Mouse (Mus musculus): ENCODE results near the gene Enox1.

The Enox1 gene

DNA sequence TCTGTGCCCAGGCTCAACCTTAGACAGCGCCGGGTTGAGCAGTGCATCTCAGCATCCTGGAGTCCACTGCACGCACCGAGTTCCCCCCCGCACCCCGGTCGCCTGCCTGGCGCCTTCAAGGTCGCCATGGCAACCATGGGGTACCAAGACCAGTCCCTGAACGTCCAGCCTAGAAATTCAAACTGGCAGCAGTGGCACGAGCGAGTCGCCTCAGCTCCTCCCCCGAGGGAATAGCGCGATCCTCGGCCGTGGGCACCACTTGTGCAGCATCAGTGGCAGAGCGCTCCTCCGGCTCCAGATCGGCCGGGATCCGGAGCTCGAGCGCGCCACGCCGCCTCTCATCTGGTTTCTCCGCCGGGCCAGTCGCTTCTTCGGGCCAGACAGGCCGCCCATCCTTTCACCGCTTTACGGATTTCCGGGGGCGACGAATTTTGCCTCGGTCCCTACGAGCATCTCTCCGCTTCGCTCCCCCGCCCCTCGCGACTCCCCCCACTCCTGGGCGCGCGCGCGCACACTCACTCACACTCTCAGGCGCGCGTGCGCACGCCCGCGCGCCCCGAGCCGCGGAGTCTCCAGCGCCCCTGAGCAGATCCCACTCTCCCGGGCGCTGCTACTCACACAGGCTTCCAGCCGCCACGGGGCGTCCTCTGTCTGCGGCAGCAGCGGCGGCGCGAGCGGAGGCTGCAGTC lies at the start of gene Enox1:
Gene Enox1, plus strand, starts transcription at position 542 of the 689 bp plus-strand sequence.
- TF ChIP-seq GATA4 (IDR thresholded peaks at IDR 0.05; ENCODE audit: insufficient replicate concordance, low read length): no peak

DNA sequence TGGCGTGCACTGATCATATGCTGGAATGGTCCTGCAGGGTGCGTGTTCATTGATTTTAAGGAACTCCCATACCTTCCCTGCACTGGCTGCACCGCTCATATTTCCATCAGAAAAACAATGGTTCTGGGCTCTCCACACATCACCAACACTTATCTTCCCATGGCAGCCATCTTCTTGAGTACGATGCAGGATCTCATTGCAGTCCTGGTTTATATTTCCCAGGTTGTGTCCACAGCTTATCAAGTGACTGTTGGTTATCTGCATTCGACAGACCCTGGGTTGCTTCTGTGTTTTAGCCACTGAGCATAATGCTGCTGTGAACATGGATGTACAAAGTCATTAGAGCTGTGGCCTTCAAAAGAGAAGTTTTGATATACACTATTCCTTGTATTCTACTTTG lies 26.0 kb upstream of the Enox1 start:
- TF ChIP-seq GATA4 (IDR thresholded peaks at IDR 0.05; ENCODE audit: insufficient replicate concordance, low read length): no peak

DNA sequence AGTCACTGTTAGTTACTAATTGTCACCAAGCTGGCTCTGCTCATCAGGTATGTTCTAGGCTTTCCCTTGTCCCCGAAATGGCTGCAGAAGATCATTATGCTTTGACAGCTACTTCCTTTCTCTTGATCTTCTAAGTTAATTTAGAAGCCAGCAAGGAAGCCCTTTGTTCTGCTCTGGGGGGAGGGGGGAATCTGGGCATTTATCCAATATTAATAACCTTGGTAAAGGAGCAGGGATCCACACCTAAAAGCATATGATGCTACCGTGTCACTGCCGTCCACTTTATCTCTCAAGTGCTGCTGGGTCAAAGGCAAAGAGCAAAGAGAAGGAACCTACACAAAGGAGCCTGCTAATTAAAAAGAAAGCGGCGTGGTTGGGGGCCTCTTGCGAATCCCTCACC lies 19.6 kb upstream of the Enox1 start:
- no peak for TF ChIP-seq GATA4 (IDR thresholded peaks at IDR 0.05; ENCODE audit: insufficient replicate concordance, low read length)

DNA sequence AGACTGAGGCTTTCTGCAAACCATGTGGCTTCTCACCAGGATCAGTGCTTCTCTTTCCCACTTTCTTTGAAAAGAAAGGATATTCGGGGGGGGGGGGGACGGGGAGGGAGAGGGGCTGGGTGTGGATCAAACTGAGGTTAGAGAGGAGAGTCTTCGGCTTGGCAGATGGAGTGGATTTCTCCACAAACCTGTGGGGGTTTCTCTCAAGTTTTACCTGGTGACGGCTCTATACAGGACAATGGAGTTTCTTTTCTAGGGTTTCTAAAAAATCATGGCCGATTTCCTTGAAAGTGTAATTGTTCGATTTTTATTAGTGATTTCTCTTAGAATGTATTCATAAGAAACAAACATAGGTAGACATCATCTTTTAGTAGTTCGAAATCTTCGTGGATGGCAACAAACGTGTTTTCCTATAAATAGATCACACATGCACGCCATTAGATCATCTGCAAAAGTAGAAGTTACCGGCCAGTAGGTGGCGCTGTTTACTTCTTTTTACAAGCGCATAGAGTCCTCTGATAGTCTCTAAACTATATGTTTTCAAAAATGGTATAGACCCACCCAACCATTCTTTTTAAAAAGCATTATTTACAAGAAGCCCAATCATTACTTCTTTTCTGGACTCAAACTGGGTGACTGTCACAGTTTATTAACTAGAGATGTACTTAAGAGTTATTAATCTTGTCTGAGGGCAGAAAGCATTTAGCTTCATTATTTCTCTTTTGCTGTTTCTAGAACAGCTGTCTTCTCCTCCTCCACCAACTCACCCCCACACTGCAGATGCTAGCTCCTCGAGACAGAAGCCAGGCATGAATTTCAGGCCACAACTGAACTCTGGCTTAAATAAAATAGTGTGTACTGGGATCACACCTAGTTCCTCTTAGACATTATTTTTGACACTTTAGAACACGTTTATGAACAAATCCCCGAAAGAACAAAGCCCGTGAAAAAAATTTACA lies 15.0 kb upstream of the Enox1 start:
- no peak for TF ChIP-seq GATA4 (IDR thresholded peaks at IDR 0.05; ENCODE audit: insufficient replicate concordance, low read length)

DNA sequence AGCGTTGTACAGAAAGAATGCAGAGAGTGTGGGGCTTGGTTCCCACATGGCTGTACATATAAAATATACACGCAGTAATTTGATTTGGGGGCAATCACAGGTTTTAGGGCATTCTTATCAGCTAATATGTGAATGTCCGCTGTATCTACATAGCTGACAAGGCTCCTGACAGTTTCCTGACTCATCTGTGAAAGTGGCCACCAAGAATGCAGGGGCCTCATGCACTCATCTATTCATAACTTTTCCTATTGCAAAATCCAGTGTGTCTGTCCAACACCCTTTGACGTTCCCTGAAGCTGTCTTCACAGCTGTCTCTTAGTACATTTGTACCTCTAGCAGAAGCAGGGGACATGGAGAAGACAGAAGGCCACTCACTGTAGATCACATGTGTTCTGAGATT lies 11.5 kb upstream of the Enox1 start:
- TF ChIP-seq GATA4 (IDR thresholded peaks at IDR 0.05; ENCODE audit: insufficient replicate concordance, low read length): no peak

DNA sequence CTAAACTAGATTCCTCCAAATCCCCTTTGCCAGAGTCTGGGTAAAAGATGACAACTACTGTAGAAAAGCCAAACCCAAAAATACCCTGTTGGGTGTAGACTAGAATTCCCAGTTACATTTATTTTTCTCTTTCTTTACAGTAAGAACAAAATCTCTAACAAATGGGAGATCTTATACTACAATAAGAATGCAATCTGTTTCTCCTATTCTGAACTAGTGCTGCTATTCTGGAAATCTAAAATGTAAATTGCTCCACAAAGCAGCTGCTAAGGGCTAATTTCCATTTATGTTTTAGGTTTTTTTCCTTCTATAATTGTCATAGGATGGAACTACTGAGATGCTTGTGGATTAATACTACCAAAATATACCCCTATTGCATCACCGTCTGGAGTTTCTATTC lies 8.9 kb upstream of the Enox1 start:
- TF ChIP-seq GATA4 (IDR thresholded peaks at IDR 0.05; ENCODE audit: insufficient replicate concordance, low read length): no peak

DNA sequence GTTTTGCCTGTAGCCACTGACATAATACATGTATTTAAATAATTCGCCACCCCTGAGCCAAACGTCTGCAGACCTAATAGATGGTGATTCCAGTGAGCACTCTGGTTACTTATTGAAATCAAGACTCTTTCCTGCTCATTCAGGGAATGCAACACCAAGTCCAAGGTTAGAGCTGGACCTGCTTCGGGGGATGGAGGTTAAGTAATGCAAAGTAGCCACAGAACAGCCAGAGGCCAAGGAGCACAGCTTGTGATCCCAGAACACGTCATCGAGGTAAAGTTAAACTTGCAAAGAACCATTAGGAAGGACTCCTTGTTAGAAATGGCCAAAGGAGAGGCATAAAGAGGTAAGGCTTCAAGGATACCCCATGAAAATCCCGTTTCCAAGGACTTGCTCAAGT lies 6.0 kb upstream of the Enox1 start:
- no peak for TF ChIP-seq GATA4 (IDR thresholded peaks at IDR 0.05; ENCODE audit: insufficient replicate concordance, low read length)

DNA sequence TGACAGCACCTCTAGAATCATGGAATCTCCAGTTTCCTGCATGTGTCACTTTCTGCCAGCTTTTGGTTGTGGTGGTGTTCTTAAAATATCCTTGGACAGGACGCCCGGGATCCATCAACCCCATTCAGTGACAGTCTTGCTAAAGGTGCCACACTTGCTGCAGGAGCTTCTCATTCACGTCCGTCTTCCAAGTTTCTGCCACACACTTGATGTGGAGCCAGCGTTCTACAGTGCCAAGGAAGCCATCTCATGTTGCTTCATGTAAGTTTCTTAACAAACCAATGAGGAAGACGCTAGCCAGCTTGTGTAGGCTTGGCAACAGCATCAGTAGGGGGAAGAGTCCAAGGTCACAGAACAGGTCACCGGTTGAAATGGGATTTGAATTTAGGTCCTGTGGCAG lies 5.1 kb upstream of the Enox1 start:
- TF ChIP-seq GATA4 (IDR thresholded peaks at IDR 0.05; ENCODE audit: insufficient replicate concordance, low read length): no peak

DNA sequence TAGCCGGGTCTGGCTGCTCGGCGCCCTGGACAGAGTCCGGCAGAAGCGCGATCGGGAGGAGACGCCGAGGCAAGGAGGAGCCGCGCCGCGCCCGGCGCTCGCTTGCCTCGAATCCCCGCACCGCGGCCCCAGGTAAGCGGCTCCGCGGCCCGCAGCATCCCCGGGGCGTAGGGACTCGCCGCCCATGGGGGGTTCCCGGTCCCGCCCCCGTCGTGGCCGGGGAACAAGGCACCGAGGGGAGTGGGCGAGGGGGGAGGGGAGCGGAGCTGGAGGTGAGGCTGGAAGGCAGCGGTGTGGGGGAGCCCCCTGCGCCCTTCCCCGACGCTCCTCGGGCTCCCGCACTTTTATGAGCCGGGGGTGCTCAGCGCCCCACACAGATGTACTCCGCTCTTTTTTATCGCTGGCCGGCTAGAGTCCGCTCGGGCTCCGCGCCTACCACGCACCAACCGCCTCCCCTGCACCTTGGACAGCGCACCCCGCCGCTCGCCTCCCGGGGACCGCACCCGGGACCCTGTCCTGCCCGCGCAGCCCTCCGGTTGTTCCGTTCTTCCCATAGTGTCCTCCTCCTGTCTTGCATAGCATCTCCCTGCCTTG lies 445 bp downstream of the Enox1 start:
- no peak for TF ChIP-seq GATA4 (IDR thresholded peaks at IDR 0.05; ENCODE audit: insufficient replicate concordance, low read length)

DNA sequence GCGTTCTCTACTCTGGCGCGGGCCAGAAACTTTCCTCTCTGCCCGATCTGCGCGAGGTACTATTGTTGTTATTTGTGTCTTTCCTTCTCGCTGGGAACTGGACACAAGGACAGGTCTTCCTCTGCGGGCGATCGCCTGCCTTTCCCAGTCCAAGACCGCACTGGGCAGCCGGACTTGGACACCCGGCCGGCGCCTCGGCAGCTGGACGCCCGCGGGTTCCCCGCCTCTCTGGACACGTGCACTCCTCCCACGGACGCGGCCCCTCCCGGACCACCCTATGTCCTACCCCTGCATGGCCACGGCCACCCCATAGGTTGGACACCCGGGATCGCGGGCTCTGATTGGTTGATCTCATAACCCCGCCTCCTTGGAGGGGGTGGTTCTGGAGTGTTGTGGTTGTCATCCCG lies 945 bp downstream of the Enox1 start:
- no peak for TF ChIP-seq GATA4 (IDR thresholded peaks at IDR 0.05; ENCODE audit: insufficient replicate concordance, low read length)

DNA sequence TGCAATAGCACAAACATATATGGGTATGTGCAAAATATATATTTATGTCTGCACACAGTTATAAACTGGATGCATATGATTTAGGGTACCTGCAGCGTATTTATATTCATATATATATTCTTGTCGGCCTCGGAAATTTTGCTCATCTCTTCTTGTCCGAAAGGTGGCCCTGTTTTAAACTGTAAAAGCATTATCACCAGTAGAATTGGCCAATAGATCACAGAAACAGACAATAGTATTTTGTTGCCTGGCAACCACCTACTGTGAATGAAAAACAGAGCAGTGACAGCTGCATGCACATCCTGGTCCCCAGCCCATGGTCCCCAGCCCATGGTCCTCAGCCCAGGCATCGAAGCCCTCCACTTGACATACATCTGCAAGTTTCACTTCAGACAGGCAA lies 2.8 kb downstream of the Enox1 start:
- no peak for TF ChIP-seq GATA4 (IDR thresholded peaks at IDR 0.05; ENCODE audit: insufficient replicate concordance, low read length)

DNA sequence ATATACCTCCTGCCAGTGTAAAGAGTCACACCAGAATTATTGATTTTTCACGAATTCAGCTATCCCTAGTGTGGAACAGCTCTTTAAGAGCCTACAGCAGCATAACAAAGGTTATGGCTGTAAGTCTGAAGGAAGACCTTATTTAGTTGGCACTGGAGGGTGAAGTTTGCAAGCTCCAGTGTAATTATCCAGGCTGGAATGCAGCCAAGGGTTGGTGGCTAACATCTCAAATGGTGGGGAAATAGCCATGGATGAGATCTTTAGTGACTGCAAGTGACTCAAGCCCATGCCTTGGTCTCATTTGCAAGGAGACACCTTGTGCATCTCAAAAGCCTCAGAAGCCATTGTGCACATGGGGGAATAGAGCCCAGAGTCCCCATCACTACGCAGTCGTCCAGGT lies 5.9 kb downstream of the Enox1 start:
- TF ChIP-seq GATA4 (IDR thresholded peaks at IDR 0.05; ENCODE audit: insufficient replicate concordance, low read length): no peak

DNA sequence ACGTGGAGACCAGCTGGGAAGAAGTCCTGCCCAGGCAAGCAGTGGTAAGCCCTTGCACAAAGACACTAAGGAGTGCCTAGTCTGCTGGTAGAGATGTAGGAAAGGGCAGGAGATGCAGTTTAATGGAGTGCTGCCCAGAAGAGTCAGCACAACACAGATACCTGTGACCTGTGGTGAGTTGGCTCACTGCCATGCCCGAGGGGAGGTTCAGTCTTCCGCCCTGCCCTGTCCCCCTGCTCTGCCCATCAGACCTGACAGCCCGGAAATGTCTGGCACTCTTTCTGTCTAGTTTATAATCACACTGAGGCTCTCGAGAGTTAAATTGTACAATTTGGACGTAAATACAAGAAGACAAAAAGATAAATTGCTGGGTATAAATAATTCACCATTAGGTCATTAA lies 7.8 kb downstream of the Enox1 start:
- TF ChIP-seq GATA4 (IDR thresholded peaks at IDR 0.05; ENCODE audit: insufficient replicate concordance, low read length): no peak

DNA sequence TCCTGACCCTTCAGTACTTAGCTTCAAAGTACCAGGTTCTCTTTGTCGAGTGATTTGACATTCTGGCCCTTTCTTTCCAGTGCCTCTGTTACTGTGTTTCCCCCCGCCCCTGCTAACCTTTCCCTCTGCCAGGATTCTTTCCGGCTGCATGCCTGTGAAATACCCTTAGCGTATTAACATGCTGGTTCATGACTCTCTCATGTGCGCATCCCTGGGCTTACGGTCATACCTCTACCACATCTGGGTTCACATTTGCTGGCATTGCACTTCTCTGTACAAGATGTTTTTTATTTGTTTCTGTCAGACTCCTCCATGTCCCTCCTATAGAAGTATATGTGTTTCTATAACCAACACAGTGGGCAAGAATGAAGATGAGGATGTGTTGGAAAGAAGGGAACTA lies 11.6 kb downstream of the Enox1 start:
- TF ChIP-seq GATA4 (IDR thresholded peaks at IDR 0.05; ENCODE audit: insufficient replicate concordance, low read length): no peak

DNA sequence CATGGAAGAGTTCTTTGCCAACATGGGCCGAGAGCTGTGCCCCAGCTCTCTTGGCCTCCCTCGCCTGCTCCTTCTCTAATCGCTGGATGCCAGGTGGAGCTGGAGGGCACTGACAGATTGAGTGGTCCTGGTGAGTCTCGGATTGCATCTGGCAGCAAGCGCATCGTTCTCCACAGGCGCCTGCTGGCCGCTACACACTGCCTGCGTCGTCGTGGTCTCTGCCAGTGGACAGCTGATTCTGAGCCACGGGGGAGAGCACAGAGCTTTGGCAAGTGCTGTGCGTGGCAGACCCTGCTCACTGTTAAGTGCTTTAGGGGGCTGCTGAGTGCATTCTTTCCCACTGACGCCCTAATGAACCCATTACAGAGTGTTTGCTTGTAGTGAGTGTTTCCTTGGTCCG lies 17.9 kb downstream of the Enox1 start:
- no peak for TF ChIP-seq GATA4 (IDR thresholded peaks at IDR 0.05; ENCODE audit: insufficient replicate concordance, low read length)

DNA sequence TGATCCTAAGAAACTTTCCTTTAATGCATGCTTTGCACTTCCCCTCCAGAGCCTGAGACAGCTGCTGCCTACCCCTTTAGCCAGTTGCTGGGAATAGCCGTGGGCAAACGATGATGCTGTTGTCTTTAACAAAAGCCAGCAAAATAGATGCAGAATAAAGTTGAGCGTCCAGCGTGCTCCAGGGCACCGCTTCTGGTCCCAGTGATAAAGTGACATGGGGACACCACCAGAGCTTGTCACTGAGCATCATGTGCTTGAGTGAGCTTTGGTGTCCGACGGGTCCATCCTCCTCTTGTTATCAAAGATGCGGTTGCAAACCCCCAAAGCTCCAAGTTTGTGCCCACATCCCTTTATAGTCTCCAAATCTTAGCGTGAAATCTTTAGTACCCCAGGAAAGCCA lies 18.4 kb downstream of the Enox1 start:
- TF ChIP-seq GATA4 (IDR thresholded peaks at IDR 0.05; ENCODE audit: insufficient replicate concordance, low read length): no peak
